Mouse (Mus musculus): ENCODE results near the gene Zic2.

DNA sequence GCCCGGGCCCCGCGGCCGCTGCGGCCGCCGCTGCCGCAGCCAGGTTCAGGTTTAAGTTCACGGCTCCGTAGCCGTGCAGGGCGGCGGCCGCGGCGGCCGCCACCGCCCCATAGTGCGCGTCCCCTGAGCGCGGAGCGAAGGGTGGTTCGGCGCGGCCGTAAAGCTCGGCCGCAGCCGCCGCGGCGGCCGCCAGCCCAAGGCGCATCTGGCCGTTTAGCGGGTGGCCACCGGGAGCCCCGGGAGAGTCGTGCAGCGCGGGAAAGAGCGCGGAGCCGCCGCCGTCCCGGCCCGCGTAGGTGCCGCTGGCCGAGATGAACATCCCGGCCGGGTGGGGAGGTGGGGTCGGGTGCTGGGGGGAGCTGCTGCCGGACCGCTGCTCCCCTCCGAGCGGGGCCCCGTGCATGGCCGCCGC lies 10.9 kb upstream of the Zic2 start:
- TF ChIP-seq CTCF (IDR thresholded peaks at IDR 0.05; ENCODE audit: low read depth) (no peak), EP300 (IDR thresholded peaks at IDR 0.05; ENCODE audit: low read depth) (no peak)

Data from liver, embryonic 14.5 days (tissue).